Mouse (Mus musculus): ENCODE measurements at regions not wholly inside any gene's neighbourhood (a gene's known extent, or its start where the extent isn't known, plus 50 kb on each side); places are given as distances from the start of the nearest gene placed in this dataset.

DNA sequence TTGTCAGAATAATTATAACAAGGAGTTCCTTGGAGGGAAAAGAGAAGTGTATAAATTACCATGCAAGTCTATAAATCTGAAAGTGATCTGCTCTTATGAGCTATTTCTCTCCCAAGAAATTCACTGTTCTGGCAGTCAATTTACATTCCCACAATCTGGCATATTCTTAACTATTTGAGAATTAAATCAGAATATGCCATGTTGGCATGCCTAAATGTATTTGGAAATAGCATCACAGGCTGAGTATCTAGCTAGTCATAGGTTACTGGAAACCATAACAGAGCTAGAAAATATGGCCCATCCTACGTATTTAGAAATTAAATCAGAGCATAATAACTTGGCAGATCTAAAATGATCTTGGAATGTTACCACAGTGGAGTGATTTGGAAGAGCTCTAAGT, 303.9 kb downstream of the Slitrk1 start:
- no peak overlapping the region for H3ac ChIP-seq (ENCODE audit: control insufficient read depth, insufficient read length)
- H3K4me2 ChIP-seq (ENCODE audit: low read depth), result no peak overlapping the region
- no peaks in the 10 kb centered on the region for H3K79me2 ChIP-seq (ENCODE audit: control insufficient read depth, insufficient read depth)
- TF ChIP-seq TCF3 (IDR thresholded peaks at IDR 0.05; ENCODE audit: insufficient read length, low read depth), result no peak
- TF ChIP-seq SRF (IDR thresholded peaks at IDR 0.05; ENCODE audit: control insufficient read depth, insufficient read length, low read depth), result no peak
- no peak for TF ChIP-seq MYOG (IDR thresholded peaks at IDR 0.05; ENCODE audit: control insufficient read depth in 1 of 3, insufficient read depth in 1 of 3, insufficient read length in 2 of 3, low read depth in 2 of 3)
- no peak for TF ChIP-seq USF1 (IDR thresholded peaks at IDR 0.05; ENCODE audit: low read depth)
- no peak for TF ChIP-seq TCF12 (IDR thresholded peaks at IDR 0.05; ENCODE audit: insufficient read depth, poor library complexity, severe bottlenecking)
- no peak for TF ChIP-seq E2F4 (IDR thresholded peaks at IDR 0.05; ENCODE audit: insufficient read depth)
- TF ChIP-seq POLR2AphosphoS2 (IDR thresholded peaks at IDR 0.05; ENCODE audit: insufficient read length, low read depth), result no peak
- no peak for TF ChIP-seq MYOD1 (IDR thresholded peaks at IDR 0.05; ENCODE audit: control insufficient read depth in 1 of 3, insufficient read length in 2 of 3, low read depth in 2 of 3)
- H3K36me3 ChIP-seq (ENCODE audit: control insufficient read depth, insufficient read depth), result no peaks in the 10 kb centered on the region
- no peak overlapping the region for H3K4me3 ChIP-seq
- no peaks in the 10 kb centered on the region for H3K27me3 ChIP-seq (ENCODE audit: control insufficient read depth, insufficient read depth, insufficient read length)

All from myocyte (in vitro differentiated cells).